Mouse (Mus musculus): ENCODE data around the gene Lilra5.
"Not testable (repeated sequence)": the region's sequence is repeated elsewhere in the genome, so short reads cannot be mapped to it uniquely, and the experiment has no call there.

Lilra5 gene

DNA sequence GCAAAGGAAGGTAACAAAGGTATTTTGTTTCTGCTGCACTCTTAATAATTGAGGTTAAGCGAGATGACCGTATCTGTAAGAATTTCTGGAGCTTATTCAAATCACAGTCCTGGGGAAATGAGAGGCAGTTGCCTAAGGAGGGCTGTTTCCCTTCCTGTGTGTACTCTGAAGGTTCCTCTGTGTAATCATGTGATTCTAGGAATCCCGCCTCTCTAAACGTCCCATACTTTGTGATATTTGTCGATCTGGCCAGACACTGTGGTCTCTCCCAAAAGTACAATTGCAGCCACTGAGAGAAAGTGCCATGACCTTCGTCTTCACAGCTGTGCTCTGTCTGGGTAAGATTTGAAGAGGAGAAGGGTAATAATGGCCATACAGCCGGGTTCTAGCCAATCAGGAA is at the start of gene Lilra5:
Gene Lilra5, plus strand, starts transcription at position 301 of the 400 bp plus-strand sequence.
- no peak for DNase-seq (ENCODE audit: extremely low read depth, insufficient read length, low spot score)

DNA sequence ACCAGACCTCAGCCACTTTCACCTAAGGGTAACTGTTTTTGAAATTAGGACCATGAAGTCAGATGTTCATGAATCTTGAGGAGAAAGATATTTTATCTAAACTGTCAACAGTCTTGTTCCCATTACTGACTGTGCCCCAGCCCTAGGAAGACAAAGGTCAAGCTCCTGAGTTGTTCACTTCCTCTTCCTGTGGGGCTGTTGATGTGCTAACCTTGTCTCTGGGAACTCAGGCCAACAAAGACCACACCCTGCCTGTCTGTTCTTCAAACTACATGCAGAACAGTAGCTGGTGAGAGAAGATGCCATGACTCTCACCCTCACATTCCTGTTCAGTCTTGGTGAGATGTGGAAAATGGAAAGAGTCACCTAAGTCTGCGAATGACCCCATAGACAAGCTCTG is 30.4 kb upstream of the Lilra5 start:
- no peak for DNase-seq (ENCODE audit: extremely low read depth, insufficient read length, low spot score)

DNA sequence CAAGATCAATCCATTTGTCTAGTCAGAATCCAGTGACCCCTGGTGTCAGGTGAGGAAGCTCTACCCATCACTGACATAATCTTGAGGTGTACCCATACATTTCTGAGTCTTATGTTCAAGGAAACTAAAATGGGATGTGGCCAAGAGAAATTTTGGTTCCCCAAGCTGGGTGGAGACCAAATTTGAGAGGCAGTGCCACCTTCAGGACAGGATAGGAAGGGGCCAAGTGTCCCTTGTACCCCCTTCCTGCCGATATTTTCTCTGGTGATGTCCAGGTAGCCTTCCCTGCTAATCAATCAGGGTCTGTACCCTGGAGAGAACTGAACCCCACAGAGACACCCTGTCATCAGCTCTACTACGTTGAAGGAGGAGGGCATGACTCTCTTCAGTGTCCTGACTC is 28.9 kb upstream of the Lilra5 start:
- no peak for DNase-seq (ENCODE audit: extremely low read depth, insufficient read length, low spot score)

DNA sequence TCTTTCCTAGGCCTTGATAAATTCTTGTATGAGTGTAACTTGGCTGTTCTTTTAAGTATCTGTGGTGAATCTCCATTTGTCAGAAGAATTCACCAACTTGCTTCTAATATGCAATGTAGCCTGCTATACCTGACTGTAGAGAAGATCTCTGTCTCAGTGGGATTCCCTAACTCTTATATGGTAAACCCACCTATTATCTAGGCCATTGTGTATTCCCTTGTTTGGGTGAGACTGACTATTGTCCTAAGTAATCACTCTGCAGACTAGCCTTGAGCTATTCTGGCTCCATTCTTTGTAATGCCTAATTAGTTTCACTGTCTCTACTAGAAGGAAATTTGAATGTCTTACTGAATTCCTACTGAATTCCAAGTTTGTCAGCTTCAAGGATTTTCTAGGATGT is 24.1 kb upstream of the Lilra5 start:
- DNase-seq (ENCODE audit: extremely low read depth, insufficient read length, low spot score) = not testable (repeated sequence)

DNA sequence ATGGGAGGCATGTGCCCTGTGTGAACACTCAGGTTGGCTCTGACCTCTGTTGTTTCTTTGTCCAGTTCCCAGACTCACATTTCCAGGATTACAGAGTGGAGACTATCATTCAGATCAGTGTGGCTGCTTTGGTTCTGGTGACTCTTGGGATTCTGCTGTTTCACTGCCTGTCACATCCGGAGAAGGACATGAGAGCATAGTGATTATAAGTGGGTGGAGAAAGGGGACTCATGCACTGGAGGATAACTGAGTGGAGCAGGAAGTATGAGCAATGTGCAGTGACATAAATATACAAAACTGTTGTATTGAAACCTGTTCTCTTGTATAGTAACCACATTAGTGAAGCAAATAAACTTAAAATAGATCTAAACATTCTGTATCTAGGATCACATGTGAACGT is 22.2 kb upstream of the Lilra5 start:
- no peak for DNase-seq (ENCODE audit: extremely low read depth, insufficient read length, low spot score)

DNA sequence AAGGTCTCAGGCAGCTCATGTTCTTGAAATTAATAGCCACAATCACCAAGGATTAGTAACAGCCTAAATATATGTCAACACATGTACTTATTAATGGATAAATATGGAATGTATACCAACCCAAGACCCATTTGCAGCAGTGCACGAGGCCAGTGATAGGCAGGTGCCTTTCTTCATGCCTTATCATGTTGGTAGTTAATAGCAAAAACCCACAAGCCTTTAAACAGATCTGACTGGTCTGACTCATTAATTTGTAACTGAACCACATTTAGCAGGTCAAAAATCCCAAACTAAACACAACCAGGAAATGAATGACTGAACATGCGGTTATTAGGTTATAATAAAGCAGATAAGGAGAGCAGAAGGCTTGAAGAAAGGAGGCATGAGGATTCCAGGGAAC is 21.7 kb upstream of the Lilra5 start:
- DNase-seq (ENCODE audit: extremely low read depth, insufficient read length, low spot score) = no peak

DNA sequence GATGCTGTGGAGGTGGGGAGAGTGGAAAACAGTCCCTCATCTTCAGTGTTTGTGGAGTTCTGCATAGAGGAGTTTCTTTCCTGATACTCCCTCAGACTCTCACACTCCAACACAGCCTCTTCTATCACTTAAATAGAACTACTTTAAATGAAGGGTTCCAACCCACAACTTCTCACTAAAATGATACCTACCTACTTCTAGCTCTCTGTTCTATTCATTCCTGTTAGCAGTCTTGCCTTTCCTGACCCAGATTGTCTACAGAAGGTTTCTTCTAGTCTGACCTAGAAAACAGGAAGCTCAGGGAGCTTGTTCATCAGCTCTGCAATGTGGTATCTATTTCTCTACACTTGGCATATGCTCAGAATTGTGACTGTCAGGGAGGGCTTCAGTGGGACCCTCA is 2.0 kb upstream of the Lilra5 start:
- no peak for DNase-seq (ENCODE audit: extremely low read depth, insufficient read length, low spot score)

DNA sequence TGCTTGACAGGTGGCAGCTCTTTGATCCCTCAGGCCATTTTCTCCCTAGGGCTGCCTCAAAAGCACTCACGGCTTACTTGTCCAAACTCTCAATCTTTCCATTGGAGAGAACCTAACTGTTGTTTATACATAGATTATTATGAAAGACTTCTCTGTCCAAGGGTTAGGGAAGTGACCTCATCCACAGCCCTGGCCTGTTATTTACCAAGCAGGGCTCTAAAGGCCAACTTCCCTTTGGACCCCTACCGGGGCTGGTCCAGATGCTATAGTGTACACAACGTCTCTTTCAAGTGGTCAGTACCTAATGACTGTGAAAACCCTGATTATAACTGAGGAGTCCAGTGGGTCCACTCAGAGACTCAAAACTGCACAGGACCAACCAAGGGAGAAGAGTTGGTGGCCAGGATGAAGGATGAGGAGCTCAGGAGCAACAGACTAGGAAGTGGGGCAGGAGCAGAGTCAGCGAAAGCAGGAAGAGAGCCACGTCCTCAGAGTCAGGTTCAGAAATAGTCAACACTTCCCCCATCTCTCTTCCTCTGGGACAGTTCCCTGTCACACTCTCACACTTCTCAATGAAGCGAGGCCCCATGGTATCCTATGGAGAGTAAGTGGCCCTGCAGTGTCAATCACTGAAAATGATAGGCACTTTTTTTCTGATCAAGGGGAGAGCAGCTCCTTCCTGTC is 1.6 kb downstream of the Lilra5 start:
- DNase-seq (ENCODE audit: extremely low read depth, insufficient read length, low spot score) = no peak

DNA sequence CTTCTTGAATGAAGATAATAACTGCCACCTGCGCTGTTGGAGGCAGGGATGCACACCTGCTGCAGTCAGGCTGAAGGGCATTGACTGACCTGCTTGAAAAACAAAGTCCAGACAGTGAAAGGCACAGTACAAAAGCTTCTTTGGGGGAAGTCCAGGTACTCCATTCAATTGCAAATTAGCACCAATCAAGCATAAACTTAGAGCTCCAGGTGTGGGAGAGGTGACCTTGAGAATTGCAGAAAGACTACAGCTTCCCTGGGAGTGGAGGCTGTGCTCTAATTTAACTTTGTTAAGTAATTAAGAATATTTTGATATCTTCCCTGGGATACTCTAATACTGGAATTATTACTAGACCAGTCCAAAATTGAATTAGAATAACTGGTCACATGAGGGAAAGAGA is 13.7 kb downstream of the Lilra5 start:
- not testable (repeated sequence) for DNase-seq (ENCODE audit: extremely low read depth, insufficient read length, low spot score)

DNA sequence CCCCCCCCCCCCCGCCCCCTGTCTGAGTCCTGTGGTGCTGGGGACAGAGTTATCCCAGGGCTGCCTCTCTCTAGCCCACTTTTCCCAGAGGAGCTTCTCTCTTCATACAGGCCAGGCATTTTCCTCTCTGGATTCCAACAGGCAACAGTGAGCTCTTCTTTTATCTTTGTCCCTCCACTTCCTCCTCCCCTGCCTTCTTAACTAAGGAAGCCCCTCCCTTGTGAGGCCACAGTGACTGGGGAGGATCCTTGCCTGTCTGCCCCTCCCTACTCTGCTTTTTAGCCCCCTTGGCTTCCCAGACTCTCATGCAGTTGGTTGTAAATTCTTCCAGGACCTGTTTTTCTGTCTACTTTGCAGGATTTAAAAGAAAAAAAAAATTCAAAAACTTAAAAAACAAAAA is 18.5 kb downstream of the Lilra5 start:
- DNase-seq (ENCODE audit: extremely low read depth, insufficient read length, low spot score) = not testable (repeated sequence)

DNA sequence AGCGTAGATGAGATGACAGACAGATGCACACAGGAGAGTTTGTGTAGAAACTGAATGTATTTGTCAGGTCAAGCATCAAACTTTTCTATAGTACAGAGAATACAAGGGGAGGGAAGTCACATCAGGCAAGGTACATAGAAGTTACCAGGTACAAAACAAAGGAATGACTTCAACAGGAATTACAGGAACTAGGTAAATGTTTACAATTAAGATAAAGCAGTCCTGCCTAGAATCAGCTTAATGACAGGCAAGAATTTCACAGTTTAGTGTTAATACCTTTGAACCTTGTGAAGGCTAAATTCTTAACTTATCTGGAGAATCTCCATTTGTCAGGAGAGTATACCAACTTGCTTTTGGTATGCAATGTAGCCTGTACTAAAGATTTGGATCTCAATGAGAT is 23.0 kb downstream of the Lilra5 start:
- not testable (repeated sequence) for DNase-seq (ENCODE audit: extremely low read depth, insufficient read length, low spot score)

DNA sequence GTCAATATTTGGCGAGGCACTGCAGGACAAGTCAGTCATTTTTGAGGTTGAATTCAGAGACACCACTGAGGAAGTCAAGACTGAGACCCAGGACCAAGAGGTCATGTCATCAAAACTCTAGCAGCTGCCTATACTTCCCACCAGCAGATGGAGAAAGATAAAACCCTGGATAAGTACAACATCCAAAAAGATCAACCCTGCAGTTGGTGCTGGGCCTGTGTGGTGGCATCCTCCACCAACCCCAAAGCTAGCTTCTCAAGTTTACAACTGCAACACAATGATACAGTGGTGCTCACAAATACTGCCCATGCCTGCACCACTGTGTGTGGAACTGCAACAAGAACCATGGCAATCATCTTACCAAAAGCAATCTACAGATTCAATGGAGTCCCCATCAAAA is 34.6 kb downstream of the Lilra5 start:
- not testable (repeated sequence) for DNase-seq (ENCODE audit: extremely low read depth, insufficient read length, low spot score)

DNA sequence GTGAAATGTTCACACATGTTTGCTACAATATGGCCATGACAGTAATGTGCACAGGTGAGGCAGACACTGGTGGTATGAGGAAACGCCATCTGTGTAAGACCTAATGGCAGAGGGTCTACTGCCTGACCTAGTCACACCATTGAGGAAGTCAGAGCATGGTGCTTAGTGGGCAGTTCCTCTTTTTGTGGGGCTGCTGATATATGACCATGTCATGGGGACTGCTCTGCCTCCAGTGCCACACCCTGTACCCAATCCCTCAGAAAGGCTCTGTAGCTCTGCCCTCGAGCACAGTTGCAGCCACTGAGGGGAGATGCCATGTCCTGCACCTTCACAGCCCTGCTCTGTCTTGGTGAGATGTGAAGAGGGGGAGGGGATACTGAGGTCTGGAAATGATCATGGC is 36.3 kb downstream of the Lilra5 start:
- not testable (repeated sequence) for DNase-seq (ENCODE audit: extremely low read depth, insufficient read length, low spot score)

DNA sequence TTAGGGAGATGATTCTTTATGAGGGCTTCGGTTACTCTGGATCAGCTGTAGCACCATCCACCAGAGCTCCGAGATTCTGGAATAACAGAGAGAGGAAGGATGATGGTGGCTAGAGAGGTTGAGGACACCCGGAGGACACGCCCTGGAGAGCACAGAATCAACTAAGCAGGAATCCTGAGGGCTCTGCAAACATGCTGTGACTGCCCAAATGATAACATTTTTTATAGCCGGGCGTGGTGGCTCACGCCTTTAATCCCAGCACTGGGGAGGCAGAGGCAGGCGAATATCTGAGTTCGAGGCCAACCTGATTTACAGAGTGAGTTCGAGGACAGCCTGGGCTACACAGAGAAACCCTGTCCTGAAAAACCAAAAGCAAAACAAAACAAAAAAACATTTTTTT is 37.9 kb downstream of the Lilra5 start:
- DNase-seq (ENCODE audit: extremely low read depth, insufficient read length, low spot score) = not testable (repeated sequence)

DNA sequence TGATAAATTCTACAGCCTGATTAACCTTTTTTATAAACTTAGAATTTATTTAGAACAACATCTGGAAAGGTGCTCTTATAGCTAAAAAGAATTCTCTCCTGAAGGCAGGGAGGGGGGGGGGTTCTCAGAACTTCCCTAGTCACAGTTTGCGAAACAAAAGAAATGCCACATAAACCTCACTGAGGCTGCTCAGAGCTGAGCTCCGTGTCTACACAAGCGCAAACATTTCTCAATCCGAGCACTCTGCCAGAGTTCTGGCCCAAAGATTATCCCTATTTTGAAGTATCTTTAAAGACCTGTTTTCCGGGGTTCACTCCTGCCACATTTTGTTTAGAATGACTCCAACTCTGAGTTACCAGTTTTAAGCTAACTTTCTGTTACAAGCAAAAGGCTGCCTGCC is 55.1 kb downstream of the Lilra5 start:
- DNase-seq (ENCODE audit: extremely low read depth, insufficient read length, low spot score) = no peak

Data from 3134 (cell line).